Mouse (Mus musculus) small intestine, adult 2 months (tissue): ENCODE measurements at regions not wholly inside any gene's neighbourhood (a gene's known extent, or its start where the extent isn't known, plus 50 kb on each side); places are given as distances from the start of the nearest gene placed in this dataset.

Experiments
- CTCF ChIP-seq: fragments of 200-500 bp; IDR thresholded peaks from 2 replicates; pipeline ENCODE4 v1.5.1; 2012; ENCODE audit warnings: low read depth, mild to moderate bottlenecking, control low read depth, inconsistent platforms, low read length, moderate library complexity, mixed read lengths; ENCODE audit not compliant: insufficient replicate concordance, insufficient read length; ENCODE audit errors: extremely low read depth
- POLR2A ChIP-seq: fragments of 200-500 bp; IDR thresholded peaks from 2 replicates; pipeline ENCODE4 v1.6.1; 2012; ENCODE audit warnings: low read depth, mild to moderate bottlenecking, control low read depth, inconsistent platforms, low read length, moderate library complexity

DNA sequence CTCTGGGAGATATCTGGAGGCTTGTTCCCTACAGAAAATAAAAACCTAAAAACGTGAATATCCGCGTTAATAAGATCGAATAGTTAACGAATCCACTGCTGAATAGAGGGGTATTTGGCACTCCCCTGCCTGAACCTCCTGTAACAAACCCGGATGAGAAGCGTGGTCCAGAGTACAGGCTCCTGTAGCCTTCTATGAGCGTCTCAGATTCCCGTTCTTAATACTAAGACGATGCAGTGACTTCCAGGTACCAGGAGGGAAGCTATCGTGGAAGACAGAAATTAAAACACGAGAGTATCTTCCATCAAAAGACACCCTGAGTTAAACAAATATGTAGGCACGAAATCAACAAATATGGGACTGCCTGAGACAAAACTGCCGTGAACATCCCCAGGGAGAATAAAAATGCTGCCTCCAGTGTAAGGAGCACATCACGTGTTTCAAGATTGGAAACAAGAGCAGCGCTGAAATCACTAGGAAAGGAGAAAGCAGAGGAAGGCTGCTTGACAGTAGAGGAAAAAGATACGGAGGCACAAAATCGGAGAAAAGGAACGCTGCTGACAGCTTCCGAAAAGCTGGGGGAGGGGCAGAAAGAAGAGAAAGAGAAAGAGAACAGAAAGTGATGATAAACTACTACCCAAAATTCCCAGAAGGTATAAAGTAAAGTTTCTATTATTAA lies 83.6 kb upstream of the Ift57 start:
- no peak for TF ChIP-seq CTCF
- TF ChIP-seq POLR2A = no peak
